In genomic region chr13:75992169-75993028, GRCm38 (mm10) we compare ENCODE assay signal across 8 mouse cellular contexts. TPM values are rescaled to one million over a fixed set of nuclear protein-coding genes. Genes with fewer than 3 reads are reported as not detected.
A peak's percentile ranks its signal among the peaks of the same experiment; 100 is the strongest.
DNase-seq lines count a peak whose midpoint lies in the region; ATAC-seq and TF ChIP-seq lines count a peak whose summit lies in the region.

No protein-coding gene starts in this region.

- DNase-seq in neural tube, embryonic 11.5 days (ENCODE audit: low spot score): peak; percentile 14
- DNase-seq in neural tube, embryonic 10.5 days (ENCODE audit: extremely low spot score, low spot score): no peak
- DNase-seq in kidney, postnatal 0 days (ENCODE audit: low spot score): peak; percentile 92
- DNase-seq in ovary, postnatal 36 days (ENCODE audit: low spot score): no peak
- DNase-seq in left cerebral cortex, postnatal 4 days: no peak
- no peak for DNase-seq in c-Kit-positive CD71-positive TER-119-positive erythroid progenitor cells, embryonic 14.5 days (ENCODE audit: low spot score)

- no peaks in the 10 kb centered on the region for H3K9me3 ChIP-seq in neural tube, embryonic 11.5 days (ENCODE audit: control insufficient read depth, low read length)
- 0 out of 2 replicates have a peak, but pooled peaks cover 3% of the 10 kb centered on the region for H3K9me3 ChIP-seq in forebrain, embryonic 13.5 days (replicated peaks)
- no peaks in the 10 kb centered on the region for H3K9me3 ChIP-seq in kidney, postnatal 0 days (replicated peaks; ENCODE audit: low read length)
- 0 out of 2 replicates have a peak, but pooled peaks cover 3% of the 10 kb centered on the region for H3K9me3 ChIP-seq in neural tube, embryonic 12.5 days

- peak; percentile 89 for ATAC-seq in neural tube, embryonic 11.5 days (ENCODE audit: insufficient read depth, low FRiP score, low TSS enrichment)
- ATAC-seq in forebrain, embryonic 13.5 days: peak; percentile 96
- peak; percentile 89 for ATAC-seq in kidney, postnatal 0 days (replicated peaks; ENCODE audit: low FRiP score, low read depth)
- ATAC-seq in neural tube, embryonic 12.5 days (ENCODE audit: low FRiP score, low read depth): peak; percentile 94

- no peak overlapping the region for H3K4me3 ChIP-seq in neural tube, embryonic 11.5 days (ENCODE audit: low read depth, low read length)
- no peak overlapping the region for H3K4me3 ChIP-seq in forebrain, embryonic 13.5 days
- H3K4me3 ChIP-seq in kidney, postnatal 0 days (replicated peaks; ENCODE audit: low read depth, low read length): no peak overlapping the region
- no peak overlapping the region for H3K4me3 ChIP-seq in neural tube, embryonic 12.5 days

- H3K9ac ChIP-seq in neural tube, embryonic 11.5 days (ENCODE audit: low read length): no peak overlapping the region
- H3K9ac ChIP-seq in forebrain, embryonic 13.5 days: 0 out of 2 replicates have a peak overlapping the region, but pooled peaks have one; percentile 30
- no peak overlapping the region for H3K9ac ChIP-seq in kidney, postnatal 0 days (ENCODE audit: low read depth, low read length)
- no peak overlapping the region for H3K9ac ChIP-seq in neural tube, embryonic 12.5 days

- TF ChIP-seq CTCF in kidney, postnatal 0 days (IDR thresholded peaks at IDR 0.05; ENCODE audit: low read depth): no peak

- intact Hi-C loops in left cerebral cortex, postnatal 4 days (cut with DNase I): no loop called here

- H3K27ac ChIP-seq in neural tube, embryonic 11.5 days (ENCODE audit: low read depth, low read length): no peak overlapping the region
- H3K27ac ChIP-seq in forebrain, embryonic 13.5 days: peak overlapping the region; percentile 61
- peak overlapping the region; percentile 75 for H3K27ac ChIP-seq in kidney, postnatal 0 days
- H3K27ac ChIP-seq in neural tube, embryonic 12.5 days: no peak overlapping the region

- no peaks in the 10 kb centered on the region for H3K27me3 ChIP-seq in neural tube, embryonic 11.5 days (ENCODE audit: control insufficient read depth, insufficient read depth, low read length)
- peaks cover 6% of the 10 kb centered on the region; the same call in 1 of the 2 replicates for H3K27me3 ChIP-seq in forebrain, embryonic 13.5 days
- H3K27me3 ChIP-seq in kidney, postnatal 0 days (ENCODE audit: insufficient read depth, low read length): no peaks in the 10 kb centered on the region
- no peaks in the 10 kb centered on the region for H3K27me3 ChIP-seq in neural tube, embryonic 12.5 days (replicated peaks)

- 64% methylated on average over 9 of the region's 9 CpGs for WGBS in neural tube, embryonic 11.5 days
- WGBS in forebrain, embryonic 13.5 days: 24% methylated on average over 9 of the region's 9 CpGs
- 30% methylated on average over 9 of the region's 9 CpGs for WGBS in kidney, postnatal 0 days
- WGBS in neural tube, embryonic 12.5 days: 48% methylated on average over 9 of the region's 9 CpGs

- no peaks in the 10 kb centered on the region for H3K4me1 ChIP-seq in neural tube, embryonic 11.5 days (ENCODE audit: control insufficient read depth, insufficient read depth, low read length)
- peaks cover 10% of the 10 kb centered on the region for H3K4me1 ChIP-seq in forebrain, embryonic 13.5 days
- peaks cover 5% of the 10 kb centered on the region; the same call in 1 of the 2 replicates for H3K4me1 ChIP-seq in kidney, postnatal 0 days (replicated peaks; ENCODE audit: insufficient read depth, low read length)
- H3K4me1 ChIP-seq in neural tube, embryonic 12.5 days: no peaks in the 10 kb centered on the region; the same call in 1 of the 2 replicates

- H3K36me3 ChIP-seq in neural tube, embryonic 11.5 days (ENCODE audit: control insufficient read depth, insufficient read depth, low read length): no peaks in the 10 kb centered on the region
- H3K36me3 ChIP-seq in forebrain, embryonic 13.5 days (ENCODE audit: poor library complexity, severe bottlenecking): no peaks in the 10 kb centered on the region
- no peaks in the 10 kb centered on the region for H3K36me3 ChIP-seq in kidney, postnatal 0 days (ENCODE audit: insufficient read depth, low read length)
- no peaks in the 10 kb centered on the region for H3K36me3 ChIP-seq in neural tube, embryonic 12.5 days

- H3K4me2 ChIP-seq in neural tube, embryonic 11.5 days (ENCODE audit: low read depth): no peak overlapping the region
- peak overlapping the region; percentile 20; the same call in 1 of the 2 replicates for H3K4me2 ChIP-seq in forebrain, embryonic 13.5 days
- H3K4me2 ChIP-seq in kidney, postnatal 0 days (ENCODE audit: low read length): no peak overlapping the region
- no peak overlapping the region for H3K4me2 ChIP-seq in neural tube, embryonic 12.5 days (replicated peaks)

RNA-seq across cellular contexts. Expression of gene Spata9, which starts 25.4 kb away (rescaled TPM):
- polyA plus RNA-seq in neural tube, embryonic 11.5 days (2014; fragmentation: Nextera tagmentation; extraction: Ambion mirVana): 0.29 and 1.0 TPM in 2 replicates
- 1.2 and 1.8 TPM in 2 replicates for polyA plus RNA-seq in forebrain, embryonic 13.5 days (2015; fragmentation: Nextera tagmentation; extraction: Ambion mirVana)
- 0.70 and 0.92 TPM in 2 replicates for polyA plus RNA-seq in kidney, postnatal 0 days (2015; fragmentation: Nextera tagmentation; extraction: Ambion mirVana)
- polyA plus RNA-seq in neural tube, embryonic 12.5 days (2016; fragmentation: Nextera tagmentation; extraction: Ambion mirVana): 0.75 and 1.2 TPM in 2 replicates
- 1 to 10 TPM in 1 of 2 experiments, under 1 TPM in 1; 0.68 to 1.3 TPM for total RNA-seq in left cerebral cortex, postnatal 4 days (2021)

RNA-seq across cellular contexts. Expression of gene Rfesd, which starts 26.1 kb away (rescaled TPM):
- 14.8 and 16.7 TPM in 2 replicates for polyA plus RNA-seq in neural tube, embryonic 11.5 days (2014; fragmentation: Nextera tagmentation; extraction: Ambion mirVana)
- polyA plus RNA-seq in forebrain, embryonic 13.5 days (2015; fragmentation: Nextera tagmentation; extraction: Ambion mirVana): 19.0 and 19.8 TPM in 2 replicates
- polyA plus RNA-seq in kidney, postnatal 0 days (2015; fragmentation: Nextera tagmentation; extraction: Ambion mirVana): 24.6 and 24.8 TPM in 2 replicates
- 16.4 and 20.1 TPM in 2 replicates for polyA plus RNA-seq in neural tube, embryonic 12.5 days (2016; fragmentation: Nextera tagmentation; extraction: Ambion mirVana)
- 10 to 100 TPM; 14.2 to 15.1 TPM for total RNA-seq in left cerebral cortex, postnatal 4 days (2021)

RNA-seq across cellular contexts. Expression of gene Rhobtb3, which starts 48.7 kb away (rescaled TPM):
- polyA plus RNA-seq in neural tube, embryonic 11.5 days (2014; fragmentation: Nextera tagmentation; extraction: Ambion mirVana): 58.6 and 62.5 TPM in 2 replicates
- 38.3 and 38.7 TPM in 2 replicates for polyA plus RNA-seq in forebrain, embryonic 13.5 days (2015; fragmentation: Nextera tagmentation; extraction: Ambion mirVana)
- 27.6 and 27.7 TPM in 2 replicates for polyA plus RNA-seq in kidney, postnatal 0 days (2015; fragmentation: Nextera tagmentation; extraction: Ambion mirVana)
- polyA plus RNA-seq in neural tube, embryonic 12.5 days (2016; fragmentation: Nextera tagmentation; extraction: Ambion mirVana): 45.0 and 45.9 TPM in 2 replicates
- total RNA-seq in left cerebral cortex, postnatal 4 days (2021): 10 to 100 TPM; 29.7 to 33.7 TPM

Comparison
In these comparisons a context has a peak if more than half of its experiments do, and no peak if none do; other contexts are left out.
1. DNase-seq: peak in neural tube, embryonic 11.5 days (single experiment) and kidney, postnatal 0 days (single experiment); none in neural tube, embryonic 10.5 days (single experiment), ovary, postnatal 36 days (single experiment), left cerebral cortex, postnatal 4 days (single experiment) and c-Kit-positive CD71-positive TER-119-positive erythroid progenitor cells, embryonic 14.5 days (single experiment).
2. H3K27ac ChIP-seq: peak in forebrain, embryonic 13.5 days (single experiment) and kidney, postnatal 0 days (single experiment); none in neural tube, embryonic 11.5 days (single experiment) and neural tube, embryonic 12.5 days (single experiment).
3. Peak in every context shown above with its lines, with median percentiles within 50 percentile points of each other: ATAC-seq.